Mouse (Mus musculus) neural tube, embryonic 11.5 days (tissue): ENCODE results near the gene Hykk. TPM values are rescaled to one million over a fixed set of nuclear protein-coding genes. Genes with fewer than 3 reads are reported as not detected.
A peak's percentile ranks its signal among the peaks of the same experiment; 100 is the strongest.
"Not testable (repeated sequence)": the region's sequence is repeated elsewhere in the genome, so short reads cannot be mapped to it uniquely, and the experiment has no call there.

ENCODE experiments used
- ATAC-seq: fragments of 200-750 bp; cut with Nextera tagmentation; 2 replicates; pipeline ENCODE4 v1.8.0; 2017; ENCODE audit warnings: moderate number of reproducible peaks, mild to moderate bottlenecking, moderate TSS enrichment, moderate library complexity; ENCODE audit not compliant: insufficient read depth, low FRiP score, low TSS enrichment
- DNase-seq: peaks from one replicate; pipeline ENCODE4 v3.0.0-alpha.2; 2015; ENCODE audit warnings: low spot score
- H3K27ac ChIP-seq: fragments of 300-500 bp; sonication (generic); 2 replicates; pipeline ENCODE4 v1.5.1; 2014; ENCODE audit warnings: low read depth, mild to moderate bottlenecking, low read length
- H3K27me3 ChIP-seq: fragments of 300-500 bp; sonication (generic); 2 replicates; pipeline ENCODE4 v1.6.1; 2014; ENCODE audit warnings: mild to moderate bottlenecking, low read length, mixed read lengths; ENCODE audit not compliant: control insufficient read depth, insufficient read depth
- H3K36me3 ChIP-seq: fragments of 300-500 bp; sonication (generic); 2 replicates; pipeline ENCODE4 v1.6.1; 2014; ENCODE audit warnings: mild to moderate bottlenecking, low read length, moderate library complexity, mixed read lengths; ENCODE audit not compliant: control insufficient read depth, insufficient read depth
- H3K4me1 ChIP-seq: fragments of 300-500 bp; sonication (generic); 2 replicates; pipeline ENCODE4 v1.6.1; 2014; ENCODE audit warnings: low read length, mixed read lengths; ENCODE audit not compliant: control insufficient read depth, insufficient read depth
- H3K4me2 ChIP-seq: fragments of 300-500 bp; sonication (generic); 2 replicates; pipeline ENCODE4 v1.6.1; 2014; ENCODE audit warnings: low read depth, mild to moderate bottlenecking, moderate library complexity
- H3K4me3 ChIP-seq: fragments of 300-500 bp; sonication (generic); 2 replicates; pipeline ENCODE4 v1.5.1; 2014; ENCODE audit warnings: low read depth, low read length
- H3K9ac ChIP-seq: fragments of 300-500 bp; sonication (generic); 2 replicates; pipeline ENCODE4 v1.6.1; 2014; ENCODE audit warnings: mild to moderate bottlenecking, low read length
- H3K9me3 ChIP-seq: fragments of 300-500 bp; sonication (generic); 2 replicates; pipeline ENCODE4 v1.6.1; 2016; ENCODE audit warnings: low read length; ENCODE audit not compliant: control insufficient read depth
- WGBS: fragments of 180-500 bp; shearing (Covaris S2); extraction: QIAGEN DNeasy Blood & Tissue Kit; methylation state at CpG from one replicate; pipeline ENCODE4 v1.1.7; 2014; 5-methylcytosine and 5-hydroxymethylcytosine counted together
- polyA plus RNA-seq: library from polyadenylated mRNA; unstranded; fragments of >200 nt; fragmentation: Nextera tagmentation; extraction: Ambion mirVana; gene quantifications from 2 replicates; pipeline ENCODE4 v1.2.1, GENCODE M21; 2014

Hykk gene
- polyA plus RNA-seq, 1 experiment from 2014 or later = 4.8 TPM

- 64% methylated on average over 4 of the region's 4 CpGs for WGBS
Measured at GRCm38 (mm10) chr9:54919946-54920345, 2.9 kb downstream of the Hykk start.

GRCm38 (mm10) chr9:54930741-54931140 is 13.7 kb downstream of the Hykk start:
- Histone ChIP-seq H3K27me3 (no peaks in the 10 kb centered on the region), H3K36me3 (no peaks in the 10 kb centered on the region), H3K9me3 (no peaks in the 10 kb centered on the region), H3K27ac (no peak overlapping the region), H3K4me2 (no peak overlapping the region), H3K9ac (no peak overlapping the region), H3K4me3 (no peak overlapping the region), H3K4me1 (no peaks in the 10 kb centered on the region)
- ATAC-seq (no peak), DNase-seq (no peak)
- WGBS = 79% methylated on average over 1 of the region's 1 CpGs

More at GRCm38 (mm10) chr9:54919946-54920345, 2.9 kb downstream of the Hykk start:
- Histone ChIP-seq H3K4me2 (no peak overlapping the region), H3K27ac (no peak overlapping the region), H3K9ac (no peak overlapping the region), H3K27me3 (no peaks in the 10 kb centered on the region), H3K9me3 (no peaks in the 10 kb centered on the region), H3K4me3 (no peak overlapping the region), H3K36me3 (no peaks in the 10 kb centered on the region), H3K4me1 (peaks cover 4% of the 10 kb centered on the region; the same call in 1 of the 2 replicates)
- no peak for DNase-seq
- no peak for ATAC-seq

- 7% methylated on average over 1 of the region's 1 CpGs for whole genome bisulfite sequencing
- DNase-seq (no peak), ATAC-seq (no peak)
Measured at GRCm38 (mm10) chr9:54931765-54932164, 14.7 kb downstream of the Hykk start.

DNA sequence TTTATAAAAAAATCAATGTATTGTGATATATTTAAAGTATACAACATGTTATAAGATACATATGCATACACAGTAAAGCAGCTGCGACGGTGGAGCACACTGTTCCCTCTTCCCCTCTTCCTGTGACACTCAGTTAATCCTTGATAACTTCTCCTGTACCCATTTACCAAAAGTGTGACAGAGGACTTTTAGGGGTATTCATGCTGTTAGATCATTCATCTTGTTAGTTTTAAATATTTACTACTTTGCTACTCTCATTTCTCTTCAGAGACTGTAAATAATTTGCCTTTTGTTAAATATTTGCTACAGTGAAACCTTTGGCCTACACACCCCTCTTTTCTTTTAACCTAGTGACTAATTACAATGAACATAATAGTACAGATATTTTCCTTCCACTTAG is 15.3 kb downstream of the Hykk start:
- WGBS = 70% methylated on average over 2 of the region's 2 CpGs
- Histone ChIP-seq H3K27me3 (no peaks in the 10 kb centered on the region), H3K9ac (no peak overlapping the region), H3K9me3 (no peaks in the 10 kb centered on the region), H3K36me3 (no peaks in the 10 kb centered on the region), H3K4me1 (no peaks in the 10 kb centered on the region), H3K4me2 (no peak overlapping the region), H3K27ac (no peak overlapping the region), H3K4me3 (no peak overlapping the region)
- DNase-seq = no peak
- ATAC-seq = no peak

More at GRCm38 (mm10) chr9:54931765-54932164, 14.7 kb downstream of the Hykk start:
- H3K9ac ChIP-seq = no peak overlapping the region
- H3K9me3 ChIP-seq = no peaks in the 10 kb centered on the region
- no peak overlapping the region for H3K27ac ChIP-seq
- no peaks in the 10 kb centered on the region for H3K27me3 ChIP-seq
- H3K36me3 ChIP-seq = no peaks in the 10 kb centered on the region
- no peak overlapping the region for H3K4me2 ChIP-seq
- no peaks in the 10 kb centered on the region for H3K4me1 ChIP-seq
- no peak overlapping the region for H3K4me3 ChIP-seq

DNA sequence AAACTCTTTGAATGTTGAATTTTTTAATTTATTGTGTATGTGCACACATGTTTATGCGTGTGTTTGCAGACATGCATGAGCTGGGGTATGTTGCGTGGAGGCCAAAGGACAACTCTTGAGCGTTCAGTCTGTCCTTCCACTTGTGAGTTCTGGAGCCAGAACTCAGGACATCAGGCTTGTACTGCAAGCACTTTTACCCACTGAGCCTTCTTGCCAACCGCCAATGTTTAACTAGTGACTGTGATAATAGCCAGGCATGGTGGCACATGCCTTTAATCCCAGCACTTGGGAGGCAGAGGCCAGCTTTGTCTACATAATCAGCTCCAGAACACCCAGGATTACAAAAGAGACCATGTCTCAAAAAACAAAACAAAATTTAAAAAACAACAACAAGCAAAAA is 25.0 kb downstream of the Hykk start:
- DNase-seq (no peak), ATAC-seq (no peak)
- Histone ChIP-seq H3K4me1 (no peaks in the 10 kb centered on the region), H3K27me3 (no peaks in the 10 kb centered on the region), H3K9me3 (no peaks in the 10 kb centered on the region), H3K36me3 (no peaks in the 10 kb centered on the region), H3K4me2 (no peak overlapping the region), H3K4me3 (no peak overlapping the region), H3K27ac (no peak overlapping the region), H3K9ac (no peak overlapping the region)
- 88% methylated on average over 4 of the region's 4 CpGs for WGBS

DNA sequence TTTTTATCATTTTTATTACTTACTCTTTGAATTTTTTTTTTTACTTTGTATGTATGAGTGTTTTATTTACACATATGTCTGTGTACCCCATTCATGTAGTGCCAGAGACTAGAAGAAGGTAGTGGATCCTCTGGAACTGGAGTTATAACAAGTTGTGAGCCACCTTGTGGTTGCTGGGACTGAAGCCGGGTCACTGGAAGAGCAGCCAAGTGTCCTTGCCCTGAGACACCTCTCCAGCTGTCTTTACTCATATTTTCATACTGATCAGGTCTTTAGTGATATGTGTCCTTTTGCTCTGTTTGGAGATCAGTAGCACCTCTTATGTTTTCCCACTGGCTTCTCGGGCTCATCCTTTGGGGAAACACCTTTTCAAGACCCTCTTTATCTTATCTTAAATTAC is 27.4 kb downstream of the Hykk start:
- Histone ChIP-seq H3K4me3 (no peak overlapping the region), H3K9me3 (no peaks in the 10 kb centered on the region), H3K4me2 (no peak overlapping the region), H3K27ac (no peak overlapping the region), H3K4me1 (no peaks in the 10 kb centered on the region), H3K9ac (no peak overlapping the region), H3K36me3 (no peaks in the 10 kb centered on the region), H3K27me3 (no peaks in the 10 kb centered on the region)
- DNase-seq = no peak
- WGBS = 78% methylated on average over 2 of the region's 2 CpGs
- no peak for ATAC-seq

- no peak overlapping the region for H3K4me3 ChIP-seq
- H3K9ac ChIP-seq = no peak overlapping the region
- no peak overlapping the region for H3K4me2 ChIP-seq
- H3K36me3 ChIP-seq = no peaks in the 10 kb centered on the region
- WGBS = 77% methylated on average over 16 of the region's 16 CpGs
- peaks cover under 1% of the 10 kb centered on the region; the same call in 1 of the 2 replicates for H3K4me1 ChIP-seq
- H3K9me3 ChIP-seq = no peaks in the 10 kb centered on the region
- no peaks in the 10 kb centered on the region for H3K27me3 ChIP-seq
- no peak overlapping the region for H3K27ac ChIP-seq
- ATAC-seq (no peak), DNase-seq (no peak)
Measured at GRCm38 (mm10) chr9:54946256-54946655, 29.2 kb downstream of the Hykk start.

- Histone ChIP-seq H3K27me3 (no peaks in the 10 kb centered on the region), H3K4me2 (no peak overlapping the region), H3K9ac (no peak overlapping the region), H3K4me1 (peaks cover 7% of the 10 kb centered on the region; the same call in 1 of the 2 replicates), H3K9me3 (no peaks in the 10 kb centered on the region), H3K36me3 (no peaks in the 10 kb centered on the region; the same call in 1 of the 2 replicates), H3K4me3 (no peak overlapping the region), H3K27ac (no peak overlapping the region)
- ATAC-seq (no peak), DNase-seq (no peak)
Measured at GRCm38 (mm10) chr9:54949465-54949864, 32.4 kb downstream of the Hykk start.

DNA sequence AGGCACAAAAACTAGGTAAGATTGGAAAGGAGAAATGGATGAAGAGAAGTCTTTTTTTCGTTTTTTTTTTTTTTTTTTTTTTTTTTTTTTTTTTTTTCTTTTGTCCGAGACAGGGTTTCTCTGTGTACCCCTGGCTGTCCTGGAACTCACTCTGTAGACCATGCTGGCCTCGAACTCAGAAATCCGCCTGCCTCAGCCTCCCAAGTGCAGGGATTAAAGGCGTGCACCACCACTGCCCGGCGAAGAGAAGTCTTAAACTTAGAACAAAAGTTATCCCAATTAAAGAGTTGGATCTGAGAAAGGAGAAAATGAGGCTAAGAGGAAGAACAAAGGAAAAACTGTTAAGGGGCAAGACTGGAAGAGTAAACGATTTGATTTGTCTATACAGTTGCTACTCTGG is 33.1 kb downstream of the Hykk start:
- peak overlapping the region; percentile 77 for H3K9ac ChIP-seq
- H3K27me3 ChIP-seq, H3K4me1 ChIP-seq, DNase-seq, H3K9me3 ChIP-seq, H3K36me3 ChIP-seq: not testable (repeated sequence)
- 50% methylated on average over 8 of the region's 8 CpGs for WGBS
- peak; percentile 21; the same call in 1 of the 2 replicates for ATAC-seq
- H3K4me2 ChIP-seq = peak overlapping the region; percentile 53
- H3K4me3 ChIP-seq = peak overlapping the region; percentile 76
- H3K27ac ChIP-seq = peak overlapping the region; percentile 14; the same call in 1 of the 2 replicates
